Mouse (Mus musculus) hindbrain, embryonic 12.5 days (tissue): ENCODE data around the gene 1700022I11Rik. TPM values are rescaled to one million over a fixed set of nuclear protein-coding genes. Genes with fewer than 3 reads are reported as not detected.
A peak's percentile ranks its signal among the peaks of the same experiment; 100 is the strongest.

ENCODE experiments used
- ATAC-seq: fragments of 200-750 bp; cut with Nextera tagmentation; 2 replicates; pipeline ENCODE4 v1.8.0; 2017; ENCODE audit warnings: moderate TSS enrichment; ENCODE audit not compliant: low FRiP score
- H3K27ac ChIP-seq: fragments of 300-500 bp; sonication (generic); 2 replicates; pipeline ENCODE4 v1.5.1; 2016; ENCODE audit warnings: mild to moderate bottlenecking
- H3K27me3 ChIP-seq: fragments of 300-500 bp; sonication (generic); 2 replicates; pipeline ENCODE4 v1.6.1; 2016; ENCODE audit warnings: mild to moderate bottlenecking
- H3K36me3 ChIP-seq: fragments of 300-500 bp; sonication (generic); 2 replicates; pipeline ENCODE4 v1.6.1; 2016; ENCODE audit warnings: mild to moderate bottlenecking
- H3K4me1 ChIP-seq: fragments of 300-500 bp; sonication (generic); 2 replicates; pipeline ENCODE4 v1.6.1; 2016
- H3K4me2 ChIP-seq: fragments of 300-500 bp; sonication (generic); replicated peaks from 2 replicates; pipeline ENCODE4 v1.6.1; 2016; ENCODE audit warnings: mild to moderate bottlenecking
- H3K4me3 ChIP-seq: fragments of 300-500 bp; sonication (generic); 2 replicates; pipeline ENCODE4 v1.5.1; 2016; ENCODE audit warnings: mild to moderate bottlenecking
- H3K9ac ChIP-seq: fragments of 300-500 bp; sonication (generic); 2 replicates; pipeline ENCODE4 v1.6.1; 2016; ENCODE audit warnings: mild to moderate bottlenecking, moderate library complexity
- H3K9me3 ChIP-seq: fragments of 300-500 bp; sonication (generic); replicated peaks from 2 replicates; pipeline ENCODE4 v1.6.1; 2016; ENCODE audit warnings: mild to moderate bottlenecking
- WGBS: fragments of 180-500 bp; shearing (Covaris S2); methylation state at CpG from one replicate; pipeline ENCODE4 v1.1.7; 2016; 5-methylcytosine and 5-hydroxymethylcytosine counted together
- polyA plus RNA-seq: library from polyadenylated mRNA; unstranded; fragments of >200 nt; fragmentation: Nextera tagmentation; extraction: Ambion mirVana; gene quantifications from 2 replicates; pipeline ENCODE4 v1.2.1, GENCODE M21; 2016

Gene 1700022I11Rik
- 0.61 and 1.2 TPM in 2 replicates for polyA plus RNA-seq

GRCm38 (mm10) chr4:42969304-42969703, at the start of gene 1700022I11Rik:
Gene 1700022I11Rik, plus strand, starts transcription at chr4:42969604.
- H3K4me3 ChIP-seq = no peak within 1 kb of the TSS
- no peak for ATAC-seq
- no peak within 1 kb of the TSS for H3K27ac ChIP-seq
- 90% methylated on average over 4 of the region's 4 CpGs for WGBS
- H3K27me3 ChIP-seq = no peaks in the 10 kb centered on the region
- no peaks in the 10 kb centered on the region for H3K9me3 ChIP-seq
- H3K4me1 ChIP-seq = peaks cover 10% of the 10 kb centered on the region
- no peaks in the 10 kb centered on the region for H3K36me3 ChIP-seq
- no peak within 1 kb of the TSS for H3K9ac ChIP-seq
- no peak within 1 kb of the TSS for H3K4me2 ChIP-seq

GRCm38 (mm10) chr4:42920726-42921125, 48.7 kb upstream of the 1700022I11Rik start:
- 84% methylated on average over 9 of the region's 9 CpGs for WGBS
- Histone ChIP-seq H3K9ac (no peak overlapping the region), H3K36me3 (no peaks in the 10 kb centered on the region), H3K27ac (no peak overlapping the region), H3K4me3 (no peak overlapping the region), H3K4me2 (no peak overlapping the region), H3K9me3 (no peaks in the 10 kb centered on the region), H3K27me3 (peaks cover 42% of the 10 kb centered on the region), H3K4me1 (peaks cover 8% of the 10 kb centered on the region; the same call in 1 of the 2 replicates)
- no peak for ATAC-seq

- Histone ChIP-seq H3K27me3 (peaks cover 38% of the 10 kb centered on the region), H3K4me2 (no peak overlapping the region), H3K36me3 (no peaks in the 10 kb centered on the region), H3K9ac (no peak overlapping the region), H3K4me1 (peaks cover 7% of the 10 kb centered on the region; the same call in 1 of the 2 replicates), H3K9me3 (no peaks in the 10 kb centered on the region), H3K27ac (no peak overlapping the region), H3K4me3 (no peak overlapping the region)
- WGBS = 94% methylated on average over 2 of the region's 2 CpGs
- no peak for ATAC-seq
Observed at GRCm38 (mm10) chr4:42921536-42921935, 47.9 kb upstream of the 1700022I11Rik start.

GRCm38 (mm10) chr4:42922056-42922455, 47.3 kb upstream of the 1700022I11Rik start:
- WGBS = 63% methylated on average over 6 of the region's 6 CpGs
- H3K36me3 ChIP-seq = no peaks in the 10 kb centered on the region
- ATAC-seq = no peak
- no peak overlapping the region for H3K4me3 ChIP-seq
- peaks cover 38% of the 10 kb centered on the region for H3K27me3 ChIP-seq
- H3K27ac ChIP-seq = no peak overlapping the region
- no peaks in the 10 kb centered on the region for H3K9me3 ChIP-seq
- 0 out of 2 replicates have a peak, but pooled peaks cover 5% of the 10 kb centered on the region for H3K4me1 ChIP-seq
- no peak overlapping the region for H3K4me2 ChIP-seq
- no peak overlapping the region for H3K9ac ChIP-seq

- H3K9ac ChIP-seq = no peak overlapping the region
- H3K9me3 ChIP-seq = no peaks in the 10 kb centered on the region
- H3K36me3 ChIP-seq = no peaks in the 10 kb centered on the region
- H3K4me1 ChIP-seq = 0 out of 2 replicates have a peak, but pooled peaks cover 5% of the 10 kb centered on the region
- H3K27me3 ChIP-seq = peaks cover 36% of the 10 kb centered on the region
- WGBS = 91% methylated on average over 8 of the region's 8 CpGs
- H3K4me2 ChIP-seq = no peak overlapping the region
- H3K4me3 ChIP-seq = no peak overlapping the region
- ATAC-seq = no peak
- H3K27ac ChIP-seq = no peak overlapping the region
Observed at GRCm38 (mm10) chr4:42922461-42922860, 46.9 kb upstream of the 1700022I11Rik start.

- Histone ChIP-seq H3K36me3 (no peaks in the 10 kb centered on the region), H3K9ac (no peak overlapping the region), H3K4me3 (no peak overlapping the region), H3K27ac (no peak overlapping the region), H3K4me1 (0 out of 2 replicates have a peak, but pooled peaks cover 5% of the 10 kb centered on the region), H3K9me3 (no peaks in the 10 kb centered on the region), H3K4me2 (no peak overlapping the region), H3K27me3 (peaks cover 20% of the 10 kb centered on the region; the same call in 1 of the 2 replicates)
- 77% methylated on average over 13 of the region's 13 CpGs for WGBS
- no peak for ATAC-seq
Observed at GRCm38 (mm10) chr4:42924095-42924710, 45.2 kb upstream of the 1700022I11Rik start.

GRCm38 (mm10) chr4:42928209-42928608, 41.2 kb upstream of the 1700022I11Rik start:
- 79% methylated on average over 5 of the region's 5 CpGs for WGBS
- Histone ChIP-seq H3K27me3 (peaks cover 15% of the 10 kb centered on the region; the same call in 1 of the 2 replicates), H3K4me3 (no peak overlapping the region), H3K4me2 (no peak overlapping the region), H3K27ac (no peak overlapping the region), H3K9ac (no peak overlapping the region), H3K4me1 (no peaks in the 10 kb centered on the region), H3K9me3 (no peaks in the 10 kb centered on the region), H3K36me3 (no peaks in the 10 kb centered on the region)
- no peak for ATAC-seq

GRCm38 (mm10) chr4:42928952-42929351, 40.5 kb upstream of the 1700022I11Rik start:
- 94% methylated on average over 9 of the region's 9 CpGs for WGBS

GRCm38 (mm10) chr4:42932229-42932969, 37.0 kb upstream of the 1700022I11Rik start:
- H3K27me3 ChIP-seq = peaks cover 12% of the 10 kb centered on the region
- no peak overlapping the region for H3K27ac ChIP-seq
- peaks cover 4% of the 10 kb centered on the region; the same call in 1 of the 2 replicates for H3K4me1 ChIP-seq
- no peak for ATAC-seq
- WGBS = 60% methylated on average over 8 of the region's 8 CpGs
- no peak overlapping the region for H3K4me2 ChIP-seq
- H3K9ac ChIP-seq = no peak overlapping the region
- no peaks in the 10 kb centered on the region for H3K36me3 ChIP-seq
- no peaks in the 10 kb centered on the region for H3K9me3 ChIP-seq
- no peak overlapping the region for H3K4me3 ChIP-seq

More at GRCm38 (mm10) chr4:42928952-42929351, 40.5 kb upstream of the 1700022I11Rik start:
- H3K36me3 ChIP-seq = no peaks in the 10 kb centered on the region
- peaks cover 9% of the 10 kb centered on the region; the same call in 1 of the 2 replicates for H3K27me3 ChIP-seq
- H3K27ac ChIP-seq = no peak overlapping the region
- H3K4me2 ChIP-seq = no peak overlapping the region
- H3K4me1 ChIP-seq = peaks cover 4% of the 10 kb centered on the region; the same call in 1 of the 2 replicates
- ATAC-seq = no peak
- H3K9ac ChIP-seq = no peak overlapping the region
- no peaks in the 10 kb centered on the region for H3K9me3 ChIP-seq
- H3K4me3 ChIP-seq = no peak overlapping the region

GRCm38 (mm10) chr4:42933630-42934029, 35.8 kb upstream of the 1700022I11Rik start:
- H3K27me3 ChIP-seq = peaks cover 17% of the 10 kb centered on the region
- H3K9me3 ChIP-seq = no peaks in the 10 kb centered on the region
- H3K4me1 ChIP-seq = peaks cover 4% of the 10 kb centered on the region; the same call in 1 of the 2 replicates
- H3K4me3 ChIP-seq = 0 out of 2 replicates have a peak overlapping the region, but pooled peaks have one; percentile 1
- WGBS = 9% methylated on average over 21 of the region's 22 CpGs
- peak; percentile 58; the same call in 1 of the 2 replicates for ATAC-seq
- no peak overlapping the region for H3K27ac ChIP-seq
- no peaks in the 10 kb centered on the region for H3K36me3 ChIP-seq
- H3K4me2 ChIP-seq = peak overlapping the region; percentile 44
- no peak overlapping the region for H3K9ac ChIP-seq

- no peak for ATAC-seq
- H3K27ac ChIP-seq = no peak overlapping the region
- no peak overlapping the region for H3K9ac ChIP-seq
- 76% methylated on average over 7 of the region's 7 CpGs for whole genome bisulfite sequencing
- 0 out of 2 replicates have a peak, but pooled peaks cover 7% of the 10 kb centered on the region for H3K27me3 ChIP-seq
- peaks cover 4% of the 10 kb centered on the region for H3K4me1 ChIP-seq
- no peak overlapping the region for H3K4me2 ChIP-seq
- no peak overlapping the region for H3K4me3 ChIP-seq
- H3K9me3 ChIP-seq = no peaks in the 10 kb centered on the region
- no peaks in the 10 kb centered on the region for H3K36me3 ChIP-seq
Observed at GRCm38 (mm10) chr4:42941396-42941795, 28.0 kb upstream of the 1700022I11Rik start.

- H3K27ac ChIP-seq = no peak overlapping the region
- H3K27me3 ChIP-seq = 0 out of 2 replicates have a peak, but pooled peaks cover 3% of the 10 kb centered on the region
- H3K4me2 ChIP-seq = no peak overlapping the region
- ATAC-seq = no peak
- H3K4me1 ChIP-seq = peaks cover 24% of the 10 kb centered on the region
- WGBS = 82% methylated on average over 5 of the region's 5 CpGs
- no peaks in the 10 kb centered on the region for H3K36me3 ChIP-seq
- H3K9me3 ChIP-seq = no peaks in the 10 kb centered on the region
- H3K9ac ChIP-seq = no peak overlapping the region
- no peak overlapping the region for H3K4me3 ChIP-seq
Observed at GRCm38 (mm10) chr4:42943341-42943740, 26.1 kb upstream of the 1700022I11Rik start.
